Mouse (Mus musculus) right cerebral cortex, adult 2 months (tissue): Measurements from ENCODE around the gene Gltpd2.

Source experiments
- DNase-seq, 2 experiments: peaks; one replicate each; pipeline ENCODE4 v3.0.0; 2021 to 2022; ENCODE audit warnings: low spot score in 2 of 2

Gene Gltpd2

DNA sequence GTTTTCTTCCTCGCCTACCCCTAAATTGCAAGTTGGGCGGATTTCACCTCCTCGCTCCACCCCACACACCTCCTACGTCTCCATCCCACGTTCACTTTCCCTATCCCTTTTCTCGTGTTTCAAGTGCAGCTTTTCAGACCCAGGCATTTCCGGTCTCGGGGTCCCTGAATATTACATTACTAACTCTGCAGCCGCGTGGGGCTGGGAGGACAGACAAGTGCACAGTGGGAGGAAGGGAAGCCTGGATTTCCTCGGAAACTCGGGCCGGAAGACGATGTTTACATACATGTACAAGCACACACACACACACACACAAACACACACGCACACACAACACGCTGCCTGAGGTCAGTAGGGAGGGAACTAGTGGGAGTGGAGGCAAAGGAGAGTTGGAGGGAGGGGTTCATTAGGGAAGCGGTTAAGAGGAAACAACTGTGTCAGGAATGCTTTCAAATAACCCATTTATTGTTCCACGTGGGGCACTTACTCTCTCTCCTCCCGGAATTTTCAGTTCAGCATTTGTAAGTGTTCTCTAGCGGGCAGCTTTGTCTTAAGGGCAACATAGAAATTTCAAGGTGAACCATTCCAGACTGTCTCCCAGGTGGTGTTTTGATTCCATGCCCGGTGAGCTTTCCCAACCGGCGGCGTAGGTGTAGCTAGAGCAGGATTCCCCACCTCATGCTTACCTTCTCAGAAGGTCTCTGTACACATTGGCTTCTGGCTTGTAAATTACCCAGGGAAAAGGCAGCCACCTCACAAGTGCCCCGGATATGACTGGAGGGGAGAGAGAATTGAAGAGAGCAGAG is 44.7 kb downstream of the Gltpd2 start:
- DNase-seq: peak in 1 of 2 experiments; percentile 56

DNA sequence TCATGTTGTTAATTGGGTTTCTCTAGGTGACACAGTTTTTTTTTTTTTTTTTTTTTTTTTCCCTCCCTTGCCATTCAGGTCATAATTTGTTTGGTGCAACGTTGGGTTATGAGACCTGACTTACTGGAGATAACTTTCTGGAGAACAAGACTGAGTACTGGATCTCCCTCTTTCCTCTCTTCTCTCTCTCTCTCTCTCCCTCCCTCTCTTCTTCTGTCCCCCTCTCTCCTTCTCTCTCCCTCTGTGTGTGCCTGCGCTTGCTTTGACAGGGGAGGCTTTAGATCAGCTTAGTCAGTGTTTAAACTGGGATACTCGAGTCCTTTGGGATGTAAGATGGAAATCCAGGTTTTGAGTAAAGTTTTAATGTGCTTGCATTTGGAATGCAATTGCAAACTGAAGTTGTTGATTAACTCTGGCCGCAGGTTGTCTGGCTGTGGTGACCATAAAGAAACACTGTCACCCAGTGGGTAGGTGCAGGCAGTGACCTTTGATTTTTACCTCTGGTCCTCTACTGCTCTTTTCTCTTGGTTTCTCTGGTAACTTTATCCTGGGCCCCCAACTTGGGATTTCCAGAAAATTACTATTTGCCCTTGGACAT is 45.4 kb downstream of the Gltpd2 start:
- no peak for DNase-seq

DNA sequence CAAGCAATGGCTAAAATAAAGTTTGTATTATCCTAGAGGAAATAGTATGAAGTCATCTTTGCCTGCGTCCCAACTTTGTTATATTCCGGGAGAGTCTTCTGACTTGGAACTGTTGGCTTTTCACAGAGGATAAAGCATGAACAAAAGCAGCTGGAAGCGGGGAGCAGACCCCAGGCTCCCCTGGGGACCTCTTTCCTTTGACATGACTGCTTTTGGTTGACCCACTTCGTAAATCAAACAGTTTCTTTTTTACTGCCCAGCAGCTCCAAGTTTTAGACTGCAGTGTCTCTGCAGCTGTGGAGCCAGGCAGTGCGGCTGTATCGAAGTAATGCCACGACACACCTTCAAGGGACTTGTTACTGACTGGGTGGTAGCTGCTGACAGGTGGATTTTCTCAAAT is 47.6 kb downstream of the Gltpd2 start:
- no peak for DNase-seq
